Mouse (Mus musculus) gastrocnemius, adult 8-10 months (tissue): ENCODE measurements around the gene Hivep2. TPM values are rescaled to one million over a fixed set of nuclear protein-coding genes. Genes with fewer than 3 reads are reported as not detected.

Experiments used
- DNase-seq, 2 experiments: peaks; one replicate each; pipeline ENCODE4 v3.0.0; 2022; ENCODE audit warnings: low spot score in 2 of 2
- total RNA-seq, 4 experiments: library from RNA; stranded (reverse); gene quantifications; 2 replicates each; pipeline ENCODE4 v1.2.4; 2022

Hivep2 gene
- total RNA-seq, 4 experiments from 2014 or later = 41.4 to 60.4 (median 54.1) TPM

GRCm38 (mm10) chr10:14019198-14019597 lies 53.3 kb downstream of the Hivep2 start:
- DNase-seq = no peak

- no peak for DNase-seq
Observed at GRCm38 (mm10) chr10:14020253-14020652, 54.4 kb downstream of the Hivep2 start.

GRCm38 (mm10) chr10:14024971-14025370 lies 59.1 kb downstream of the Hivep2 start:
- peak; percentile 25 to 44 for DNase-seq

- no peak for DNase-seq
Observed at GRCm38 (mm10) chr10:14027751-14028150, 61.9 kb downstream of the Hivep2 start.

GRCm38 (mm10) chr10:14028956-14029355 lies 63.1 kb downstream of the Hivep2 start:
- no peak for DNase-seq

- DNase-seq = no peak
Observed at GRCm38 (mm10) chr10:14030458-14031035, 64.7 kb downstream of the Hivep2 start.

GRCm38 (mm10) chr10:14032532-14032931 lies 66.7 kb downstream of the Hivep2 start:
- DNase-seq = no peak

GRCm38 (mm10) chr10:14034046-14034445 lies 68.2 kb downstream of the Hivep2 start:
- DNase-seq = no peak

GRCm38 (mm10) chr10:14034790-14035189 lies 68.9 kb downstream of the Hivep2 start:
- DNase-seq = no peak

- DNase-seq = no peak
Observed at GRCm38 (mm10) chr10:14035607-14036006, 69.7 kb downstream of the Hivep2 start.

GRCm38 (mm10) chr10:14036472-14036871 lies 70.6 kb downstream of the Hivep2 start:
- no peak for DNase-seq

GRCm38 (mm10) chr10:14037977-14038489 lies 72.2 kb downstream of the Hivep2 start:
- no peak for DNase-seq

GRCm38 (mm10) chr10:14040716-14041470 lies 75.0 kb downstream of the Hivep2 start:
- DNase-seq = no peak

- DNase-seq = no peak
Observed at GRCm38 (mm10) chr10:14041606-14042005, 75.7 kb downstream of the Hivep2 start.

GRCm38 (mm10) chr10:14042539-14043348 lies 76.9 kb downstream of the Hivep2 start:
- no peak for DNase-seq

GRCm38 (mm10) chr10:14043349-14043710 lies 77.5 kb downstream of the Hivep2 start:
- no peak for DNase-seq

- DNase-seq = no peak
Observed at GRCm38 (mm10) chr10:14044046-14044782, 78.3 kb downstream of the Hivep2 start.

- no peak for DNase-seq
Observed at GRCm38 (mm10) chr10:14044783-14045392, 79.0 kb downstream of the Hivep2 start.

GRCm38 (mm10) chr10:14045745-14046144 lies 79.9 kb downstream of the Hivep2 start:
- no peak for DNase-seq

GRCm38 (mm10) chr10:14046171-14046651 lies 80.3 kb downstream of the Hivep2 start:
- DNase-seq = no peak

GRCm38 (mm10) chr10:14046935-14047334 lies 81.1 kb downstream of the Hivep2 start:
- DNase-seq = no peak
